Mouse (Mus musculus) heart, postnatal 14 days (tissue): ENCODE measurements around the gene Arhgap24. TPM values are rescaled to one million over a fixed set of nuclear protein-coding genes. Genes with fewer than 3 reads are reported as not detected.
"Not testable (repeated sequence)": the region's sequence is repeated elsewhere in the genome, so short reads cannot be mapped to it uniquely, and the experiment has no call there.

Source experiments
- DNase-seq, 2 experiments: peaks; one replicate each; pipeline ENCODE4 v3.0.0; 2021 to 2022
- intact Hi-C: fragments of 180-260 bp; cut with DNase I; formaldehyde crosslinking; loops from one replicate; pipeline ENCODE4 v1.15.1; 2025
- total RNA-seq, 2 experiments: library from RNA; stranded (reverse); gene quantifications; 2 replicates each; pipeline ENCODE4 v1.2.3; 2021

Gene Arhgap24
- total RNA-seq, 2 experiments from 2014 or later, result 12.7 to 16.6 TPM

DNA sequence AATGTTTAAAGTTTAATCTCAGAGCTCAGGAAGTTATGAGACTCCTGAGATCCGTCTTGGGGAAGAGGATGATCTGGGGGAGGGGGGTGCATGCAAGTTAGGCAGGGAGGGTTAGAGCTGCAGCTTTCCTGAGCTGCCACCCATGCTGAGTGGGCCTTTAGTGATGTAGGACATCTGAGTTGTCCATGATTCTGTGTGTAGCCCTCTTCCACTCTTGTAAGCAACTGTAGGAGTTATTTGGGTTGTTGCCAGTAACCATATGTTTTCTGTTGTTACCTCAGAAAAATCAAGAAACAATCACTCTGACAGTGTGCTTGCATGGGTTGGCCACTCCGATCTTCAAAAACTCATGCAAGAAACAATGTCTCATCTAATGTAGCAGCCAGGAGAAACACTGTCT is 370.6 kb downstream of the Arhgap24 start:
- intact Hi-C loops, result no loop called here
- no peak for DNase-seq

DNA sequence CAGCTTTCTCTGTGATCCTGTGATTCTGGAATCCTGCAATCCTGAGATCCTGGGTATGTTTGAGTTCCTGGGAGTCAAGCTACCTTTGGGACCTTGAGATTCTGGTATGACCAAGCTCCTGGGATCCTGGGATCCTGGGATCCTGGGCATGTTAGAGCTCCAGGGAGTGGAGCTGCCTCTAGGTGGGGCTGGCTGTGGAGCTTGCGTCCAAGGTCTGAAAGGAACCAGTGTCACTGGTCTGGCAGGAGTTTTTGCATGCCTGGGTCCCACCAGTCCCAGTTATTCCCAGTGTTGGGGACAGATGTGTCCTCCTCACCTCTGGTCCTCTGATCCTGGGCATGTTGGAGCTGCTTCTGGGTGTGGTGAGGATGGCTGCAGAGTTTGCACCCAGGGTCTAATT is 372.6 kb downstream of the Arhgap24 start:
- intact Hi-C loops, result no loop called here
- no peak for DNase-seq

DNA sequence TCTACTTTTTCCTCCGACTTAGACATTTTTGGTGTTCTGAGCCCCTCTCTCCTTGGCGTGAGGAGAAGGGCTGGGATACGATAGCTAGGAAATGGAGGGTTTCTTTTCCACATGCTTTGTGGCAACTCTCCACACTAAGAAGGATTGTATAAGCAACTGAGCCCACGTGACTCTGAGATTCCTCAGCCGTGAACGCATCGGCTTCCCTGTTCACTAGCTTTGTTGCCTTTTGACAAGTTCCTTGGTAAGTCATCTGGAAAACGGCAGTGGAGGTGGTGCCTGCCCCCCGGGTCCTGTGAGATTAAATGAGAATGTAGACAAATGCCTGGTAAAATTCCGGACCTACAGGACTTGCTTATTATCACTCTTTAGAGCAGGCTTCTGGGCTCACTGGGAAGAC is 374.6 kb downstream of the Arhgap24 start:
- intact Hi-C loops, result no loop called here
- no peak for DNase-seq

DNA sequence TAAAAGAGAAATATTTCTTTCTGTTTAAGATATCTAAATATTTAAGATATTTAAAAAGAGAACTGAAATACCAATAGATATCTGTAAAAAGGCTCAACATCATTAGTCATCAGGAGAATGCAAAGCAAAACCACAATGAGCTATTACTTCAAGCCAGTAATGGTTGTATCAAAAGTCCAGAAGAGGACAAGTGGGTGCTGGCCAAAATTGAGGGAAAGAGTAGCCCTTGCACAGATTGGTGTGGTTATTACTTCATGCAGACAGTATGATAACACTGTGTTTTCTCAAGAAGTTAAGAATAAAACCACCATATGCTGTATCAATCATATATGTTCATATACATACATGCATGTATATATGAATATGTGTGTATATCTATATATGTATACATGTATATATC is 376.9 kb downstream of the Arhgap24 start:
- intact Hi-C loops, result no loop called here

DNA sequence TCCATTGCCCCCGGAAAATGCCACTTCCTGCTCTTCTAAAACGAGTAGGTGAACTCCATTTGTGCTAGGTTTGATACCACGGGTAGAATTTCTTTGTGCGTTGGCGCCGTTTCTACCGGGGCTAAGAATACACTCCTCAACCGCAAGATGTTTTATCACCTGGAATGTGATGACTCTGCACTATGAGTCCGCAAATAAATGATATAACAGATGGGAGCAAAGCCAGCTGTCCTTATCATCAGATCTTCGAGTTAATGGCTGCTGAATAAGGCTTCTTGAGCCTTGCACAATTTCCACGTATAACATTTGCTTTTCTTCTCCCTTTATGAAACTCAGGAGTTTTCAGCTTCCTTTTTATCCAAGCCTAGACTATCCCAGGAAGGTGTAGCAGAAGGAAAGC is 378.6 kb downstream of the Arhgap24 start:
- intact Hi-C loops, result no loop called here
- no peak for DNase-seq

More for the DNA sequence above, 376.9 kb downstream of the Arhgap24 start:
- no peak for DNase-seq

DNA sequence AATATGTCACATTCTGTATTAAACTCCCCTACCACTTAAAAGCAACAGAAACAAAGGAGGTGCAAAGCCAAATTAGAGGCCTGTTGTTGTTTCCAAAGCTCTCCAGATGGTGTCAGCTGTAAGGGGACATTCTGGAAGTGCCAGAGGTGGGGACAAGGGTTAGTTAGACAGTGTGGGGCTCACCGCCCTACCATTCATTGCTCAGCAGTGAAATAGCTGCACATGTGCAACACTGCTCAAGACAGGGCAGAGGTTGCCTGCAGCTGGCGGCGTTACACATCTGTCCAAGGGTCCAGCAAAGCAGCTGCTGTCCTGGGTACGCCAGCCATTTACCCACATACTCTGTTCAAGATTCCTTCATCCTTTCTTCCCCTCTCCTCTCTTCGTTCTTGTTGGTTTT is 387.0 kb downstream of the Arhgap24 start:
- DNase-seq, result peak; percentile 13 to 14
- intact Hi-C loops, result no loop called here

DNA sequence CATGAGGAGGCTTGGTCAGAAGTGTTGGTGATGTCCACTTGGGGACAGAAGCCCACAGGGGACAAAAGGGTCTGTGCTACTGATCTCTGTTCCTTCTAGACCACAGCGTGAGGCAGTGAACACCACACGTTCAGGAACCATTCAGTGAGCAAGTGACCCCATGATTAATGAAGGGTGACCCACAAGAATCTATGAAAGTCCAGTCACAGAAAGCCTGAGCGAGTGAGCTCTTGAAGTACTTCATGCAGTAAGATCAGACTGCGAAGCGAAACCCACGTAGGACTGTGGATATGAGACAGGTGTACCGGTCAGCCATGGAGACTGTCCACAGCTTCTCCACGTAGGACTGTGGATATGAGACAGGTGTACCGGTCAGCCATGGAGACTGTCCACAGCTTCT is 391.8 kb downstream of the Arhgap24 start:
- DNase-seq, result not testable (repeated sequence)
- intact Hi-C loops, result loop anchor here (5.0 to 10.0 kb wide), 4 partner anchors 106 to 728 kb away; no protein-coding TSS in a partner anchor

DNA sequence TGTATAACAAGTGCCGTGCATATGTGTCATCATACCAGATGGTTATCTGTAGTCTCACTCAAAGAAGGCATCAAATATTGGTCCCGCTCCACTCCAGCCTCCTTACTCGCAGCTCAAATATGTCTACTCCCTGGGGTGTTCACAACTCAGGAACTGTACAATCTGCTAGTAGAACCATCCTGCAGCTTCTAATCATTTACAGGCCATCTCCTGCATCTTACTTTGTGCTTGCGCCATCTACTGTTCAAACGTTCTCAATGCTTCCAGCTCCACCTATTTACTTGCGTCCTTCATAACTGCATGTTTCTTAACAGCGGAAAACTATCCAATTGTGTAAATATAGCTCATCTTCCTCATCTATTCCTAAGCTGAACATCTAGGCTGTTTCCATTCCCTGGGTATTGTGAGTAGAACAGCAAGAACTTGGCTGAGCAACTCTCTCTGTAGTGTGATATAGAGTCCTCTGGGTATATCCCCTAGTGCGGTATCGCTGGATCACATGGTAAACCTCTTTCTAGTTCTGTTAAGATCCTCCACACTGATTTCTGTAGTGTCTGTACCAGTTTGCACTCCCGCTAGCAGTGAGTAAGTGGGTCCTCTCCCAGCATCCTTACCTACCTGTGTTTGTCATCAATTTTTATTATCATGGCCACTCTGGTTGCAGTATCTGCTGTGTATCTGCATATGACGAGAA is 393.6 kb downstream of the Arhgap24 start:
- peak; percentile 34 to 66 for DNase-seq
- intact Hi-C loops, result loop anchor here (5.0 to 10.0 kb wide), 4 partner anchors 107 to 730 kb away; no protein-coding TSS in a partner anchor

DNA sequence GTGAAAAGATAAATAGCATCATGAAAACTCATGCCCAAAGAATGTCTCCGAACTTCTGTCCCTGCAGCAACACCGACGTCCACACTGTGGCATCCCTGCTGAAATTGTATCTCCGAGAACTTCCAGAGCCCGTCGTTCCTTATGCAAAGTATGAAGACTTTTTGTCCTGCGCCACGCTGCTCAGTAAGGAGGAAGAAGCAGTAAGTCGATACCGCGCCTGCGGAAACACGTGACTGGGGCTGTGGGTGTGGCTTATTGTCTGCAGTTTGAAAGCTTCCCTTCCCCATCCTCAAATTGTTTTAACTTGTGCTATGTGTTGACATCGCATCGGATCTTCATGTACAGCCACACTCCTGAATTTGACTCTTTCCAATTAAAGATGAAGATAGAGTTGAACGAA is 394.4 kb downstream of the Arhgap24 start:
- no peak for DNase-seq
- intact Hi-C loops, result loop anchor here (10.0 kb wide), 1 partner anchor 731 kb away; no protein-coding TSS in a partner anchor

DNA sequence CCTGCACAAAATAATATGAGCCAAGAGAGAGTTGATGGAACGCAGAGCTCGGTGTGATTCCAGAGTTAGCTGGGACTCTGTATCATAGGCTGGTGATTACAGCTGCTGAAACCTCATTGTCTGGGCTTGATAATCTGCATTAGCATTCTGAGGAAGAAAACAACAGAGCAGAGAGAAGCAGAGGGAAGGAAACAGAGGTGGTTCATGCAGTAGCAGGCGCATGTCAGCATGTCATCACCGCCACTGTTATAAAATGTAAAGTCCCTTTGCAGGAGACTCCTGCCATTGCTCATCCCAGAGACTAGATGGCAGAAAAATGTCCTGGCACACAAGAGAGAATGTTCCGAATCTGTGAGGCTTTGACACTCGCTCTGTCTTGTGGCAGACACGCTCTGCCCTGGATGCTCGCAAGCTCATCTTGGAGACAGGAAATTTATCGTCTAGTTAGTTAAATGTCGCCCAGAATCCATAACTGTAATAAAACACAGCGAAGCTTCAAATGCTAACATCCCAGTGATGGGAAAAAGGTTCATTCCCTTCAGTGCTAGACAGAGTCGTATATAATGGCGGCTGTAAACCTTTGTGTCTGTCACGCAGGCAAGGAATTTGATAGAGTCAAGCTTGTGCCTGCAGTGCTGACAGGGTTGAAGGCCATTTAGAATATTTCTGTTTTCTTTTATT is 407.4 kb downstream of the Arhgap24 start:
- no peak for DNase-seq
- intact Hi-C loops, result no loop called here

DNA sequence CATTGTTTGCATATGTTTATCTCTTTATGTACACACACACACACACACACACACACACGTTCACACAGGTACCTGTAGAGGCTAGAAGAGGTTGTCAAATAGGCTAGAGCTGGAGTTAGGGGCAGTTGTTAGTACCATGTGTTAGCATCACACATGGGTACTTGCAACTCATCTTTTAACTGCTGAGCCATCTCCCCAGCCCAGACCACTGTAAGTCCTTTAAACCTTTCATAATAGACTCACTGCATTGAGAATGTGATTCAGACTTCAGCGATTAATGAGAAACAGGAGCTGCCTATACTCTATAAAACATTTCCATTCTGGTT is 407.9 kb downstream of the Arhgap24 start:
- DNase-seq, result no peak
- intact Hi-C loops, result no loop called here

DNA sequence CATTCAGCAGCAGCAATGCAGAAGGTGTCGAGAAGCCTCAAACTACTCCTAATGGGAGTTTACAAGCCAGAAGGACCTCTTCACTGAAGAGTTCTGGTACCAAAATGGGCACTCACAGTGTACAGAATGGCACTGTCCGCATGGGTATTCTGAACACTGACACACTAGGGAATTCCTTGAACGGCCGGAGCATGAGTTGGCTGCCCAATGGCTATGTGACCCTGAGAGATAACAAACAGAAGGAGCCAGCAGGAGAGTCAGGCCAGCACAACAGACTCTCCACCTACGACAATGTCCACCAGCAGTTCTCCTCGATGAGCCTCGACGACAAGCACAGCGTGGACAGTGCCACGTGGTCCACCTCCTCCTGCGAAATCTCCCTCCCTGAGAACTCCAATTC is 411.0 kb downstream of the Arhgap24 start:
- no peak for DNase-seq
- intact Hi-C loops, result no loop called here

DNA sequence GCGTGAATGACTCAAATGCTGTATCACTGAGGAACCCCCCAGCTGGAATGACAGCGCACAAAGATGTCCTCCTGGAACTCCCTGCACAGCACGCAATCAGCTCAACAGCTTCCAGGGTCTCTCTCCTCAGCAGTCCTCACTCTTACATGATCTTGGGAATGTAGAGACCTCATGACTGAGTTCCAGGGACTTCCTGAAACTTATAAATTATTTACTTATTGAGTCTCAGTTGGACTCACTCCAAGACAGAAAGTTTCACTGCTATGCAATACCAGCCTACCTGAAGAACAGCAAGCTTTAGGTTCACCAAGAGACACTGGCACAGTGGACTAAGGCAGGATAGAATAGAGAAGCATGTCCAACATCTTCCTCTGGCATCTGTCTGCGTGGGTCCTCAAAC is 417.1 kb downstream of the Arhgap24 start:
- DNase-seq, result no peak
- intact Hi-C loops, result no loop called here

DNA sequence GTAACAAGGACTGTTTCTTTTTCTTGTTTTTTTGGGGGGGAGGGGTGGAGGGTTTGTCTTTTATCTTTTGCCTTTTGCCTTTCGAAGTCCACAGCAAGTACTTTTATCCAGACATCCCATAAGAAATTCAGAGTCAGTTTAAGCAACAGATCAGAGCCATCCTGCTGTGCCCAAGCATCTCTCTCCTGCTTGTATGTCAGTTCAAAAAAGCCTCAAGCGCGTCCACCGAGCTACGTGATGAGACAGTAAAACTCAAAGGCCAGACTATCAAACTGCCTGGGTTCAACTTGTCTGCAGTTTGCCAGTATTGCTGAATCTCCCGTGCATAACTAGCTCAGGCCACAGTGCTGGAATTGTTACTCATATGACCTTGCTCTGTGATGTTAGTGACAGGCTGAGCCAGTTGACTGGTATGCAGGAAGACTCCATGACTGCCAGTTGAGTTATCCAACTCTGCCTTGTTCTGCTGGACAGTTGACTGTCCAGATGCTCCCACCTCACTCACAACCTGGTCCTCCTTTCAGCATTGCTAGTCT is 418.6 kb downstream of the Arhgap24 start:
- DNase-seq, result no peak
- intact Hi-C loops, result no loop called here

DNA sequence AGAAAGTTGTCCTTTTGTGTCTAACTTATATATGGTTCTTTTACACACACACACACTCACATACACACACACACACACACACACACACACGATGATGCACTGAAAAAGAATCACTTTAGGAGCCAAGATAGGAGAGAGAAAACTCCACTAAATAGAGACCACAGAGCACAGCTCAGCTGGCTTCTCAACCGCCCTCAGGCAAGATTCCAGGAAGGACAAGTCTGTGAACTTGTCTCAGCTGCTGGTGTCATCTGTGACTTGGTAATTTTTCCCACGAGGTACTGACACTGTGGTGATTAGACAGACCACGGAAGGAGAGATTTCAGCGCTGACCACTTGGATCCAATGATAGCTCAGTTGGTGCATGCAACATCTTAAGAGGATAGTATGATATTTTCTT is 420.0 kb downstream of the Arhgap24 start:
- DNase-seq, result no peak
- intact Hi-C loops, result no loop called here

DNA sequence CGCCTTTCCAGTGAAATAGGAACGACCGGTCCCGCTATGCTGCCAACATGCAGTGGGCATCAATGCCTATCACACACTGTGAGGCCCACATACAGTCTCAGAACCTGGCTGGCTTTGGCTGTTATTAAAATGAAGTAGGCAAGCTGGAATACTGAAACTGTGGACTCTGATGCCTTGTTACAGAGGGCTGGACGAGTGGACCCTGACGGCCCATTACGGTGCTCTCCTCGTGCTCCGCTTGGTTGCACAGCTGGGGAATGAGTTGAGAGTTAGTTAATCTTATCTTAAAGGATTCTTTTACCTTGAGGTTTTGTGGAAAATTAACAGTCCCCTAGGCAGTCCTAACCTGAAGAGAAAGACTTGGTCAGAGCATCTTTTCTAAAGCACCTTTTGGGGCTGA is 422.3 kb downstream of the Arhgap24 start:
- intact Hi-C loops, result no loop called here
- DNase-seq, result no peak

DNA sequence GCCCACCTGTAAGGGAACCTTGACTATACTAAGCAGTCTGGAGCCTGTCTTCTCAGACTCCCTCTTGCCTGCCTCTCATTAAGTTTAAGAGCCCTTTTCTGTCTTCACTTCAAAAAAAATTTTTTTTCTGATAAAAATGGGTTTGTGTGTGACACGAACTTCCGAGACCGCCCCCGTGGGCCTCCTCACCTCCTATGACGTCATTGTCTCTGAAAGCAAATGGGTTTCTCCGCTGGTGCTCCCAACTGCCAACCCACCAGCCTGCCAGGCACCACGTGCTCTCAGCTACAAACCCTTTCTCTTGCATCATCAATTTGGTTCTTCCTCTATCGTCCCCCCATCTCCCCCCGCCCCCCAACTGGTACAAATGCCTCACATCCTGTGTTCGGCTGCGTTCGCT is 422.9 kb downstream of the Arhgap24 start:
- intact Hi-C loops, result no loop called here
- no peak for DNase-seq

DNA sequence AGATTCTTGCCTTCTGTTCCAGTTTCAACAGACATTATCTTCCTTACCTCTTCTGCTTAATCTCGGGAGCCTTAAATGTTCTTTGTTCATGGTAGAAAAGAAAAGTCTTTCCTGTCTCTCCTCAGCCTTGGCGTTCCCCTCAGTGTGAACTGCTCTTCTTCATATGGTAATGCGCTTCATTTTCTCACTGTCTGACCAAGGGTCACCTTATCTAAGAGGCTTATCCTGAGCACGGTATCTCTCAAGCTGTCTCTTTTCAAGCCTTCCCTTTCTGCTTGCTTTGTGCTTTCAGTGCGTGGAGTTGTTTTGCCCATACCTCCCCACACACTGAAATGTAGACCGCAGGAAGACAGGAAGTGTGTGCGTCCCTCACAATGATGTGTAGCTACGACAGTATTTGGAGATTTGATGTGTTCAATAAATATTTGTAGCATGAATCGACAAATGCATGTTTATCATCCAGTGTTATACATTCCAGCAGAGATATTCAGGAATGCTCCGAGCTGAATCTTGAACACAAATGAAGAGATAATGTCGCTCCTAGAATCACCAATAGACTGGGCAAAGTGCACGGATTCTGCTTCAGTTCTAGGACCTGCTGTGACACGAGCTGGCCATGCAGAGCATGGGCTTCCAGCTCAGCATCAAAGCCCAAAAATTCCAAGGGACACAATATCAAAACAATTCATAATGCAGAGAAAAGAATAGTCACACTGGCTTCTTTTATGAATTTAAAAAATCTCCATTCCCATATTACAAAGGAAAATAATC is 424.4 kb downstream of the Arhgap24 start:
- intact Hi-C loops, result no loop called here

DNA sequence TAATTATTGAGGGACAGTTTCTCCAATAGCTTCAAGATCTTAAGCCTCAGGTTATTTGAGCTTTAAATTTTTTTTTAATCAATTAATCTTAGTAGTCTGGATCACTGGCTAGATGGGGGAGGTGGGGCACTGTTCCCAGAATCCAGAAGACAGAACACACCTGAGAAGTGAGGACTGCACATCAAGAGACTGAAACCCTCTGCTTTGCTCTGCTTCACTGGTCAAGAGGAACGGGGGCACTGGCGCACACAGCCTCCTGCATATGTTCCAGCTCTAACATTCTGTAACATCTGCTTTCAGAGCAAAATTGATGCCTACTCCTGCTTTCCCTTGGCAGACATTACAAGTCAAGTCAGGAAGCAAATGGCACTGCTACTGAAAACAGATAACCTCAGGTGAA is 439.0 kb downstream of the Arhgap24 start:
- no peak for DNase-seq
- intact Hi-C loops, result no loop called here

More for the DNA sequence above, 424.4 kb downstream of the Arhgap24 start:
- DNase-seq, result no peak

DNA sequence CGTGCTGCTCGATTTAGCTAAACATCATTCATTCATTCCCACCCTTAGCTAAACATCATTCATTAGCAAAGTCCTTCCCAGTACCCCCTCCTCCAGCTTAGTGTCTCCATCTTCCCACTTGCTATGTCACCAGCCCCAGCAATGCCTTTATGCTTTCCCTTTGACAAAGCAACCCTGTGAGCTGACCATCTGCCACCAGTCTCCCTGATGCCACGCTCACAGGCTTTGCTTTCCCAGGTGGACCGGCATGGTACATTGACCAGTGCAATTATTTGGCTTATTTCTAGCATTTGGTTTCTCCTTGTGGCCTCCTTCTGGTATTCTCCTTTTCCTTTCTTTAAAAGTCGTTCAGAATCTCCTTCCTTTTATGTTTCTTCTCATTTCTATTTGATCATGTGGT is 445.6 kb downstream of the Arhgap24 start:
- DNase-seq, result no peak
- intact Hi-C loops, result no loop called here

DNA sequence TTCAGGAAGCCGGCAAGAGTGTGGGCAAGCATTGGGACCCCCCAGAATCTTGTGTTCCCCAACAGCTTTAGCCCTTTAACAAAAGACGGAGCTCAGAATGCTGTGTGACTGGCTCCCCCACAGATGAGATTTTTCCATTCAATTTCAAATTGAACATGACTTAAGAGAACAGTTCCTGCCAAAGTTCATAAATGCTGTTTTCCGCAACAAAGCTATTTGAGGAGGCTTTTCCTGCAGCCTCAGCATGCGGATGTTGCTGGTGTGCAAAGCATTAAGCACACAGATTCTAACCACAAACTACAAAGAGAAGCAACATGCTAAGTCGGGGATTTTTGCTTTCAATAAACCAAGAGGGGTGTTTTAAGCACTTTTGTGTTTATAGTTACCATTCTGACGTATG is 449.0 kb downstream of the Arhgap24 start:
- intact Hi-C loops, result no loop called here
- DNase-seq, result no peak
